Mouse (Mus musculus) layer of hippocampus, postnatal 10 days (tissue): ENCODE measurements around the gene Zfhx3. TPM values are rescaled to one million over a fixed set of nuclear protein-coding genes. Genes with fewer than 3 reads are reported as not detected.

Source experiments
- DNase-seq, 2 experiments: peaks; one replicate each; pipeline ENCODE4 v3.0.0; 2021; ENCODE audit warnings: low spot score in 2 of 2
- total RNA-seq, 2 experiments: library from RNA; stranded (reverse); gene quantifications; 2 replicates each; pipeline ENCODE4 v1.2.3; 2021

Zfhx3 gene
- total RNA-seq, 2 experiments from 2014 or later, result 3.9 to 4.7 TPM

- DNase-seq, result no peak
Observed at GRCm38 (mm10) chr8:108838761-108839160, 896.3 kb downstream of the Zfhx3 start.

GRCm38 (mm10) chr8:108842307-108842706 is 899.9 kb downstream of the Zfhx3 start:
- DNase-seq, result no peak

- no peak for DNase-seq
Observed at GRCm38 (mm10) chr8:108846174-108846573, 903.7 kb downstream of the Zfhx3 start.

- DNase-seq, result no peak
Observed at GRCm38 (mm10) chr8:108846827-108847226, 904.4 kb downstream of the Zfhx3 start.

- no peak for DNase-seq
Observed at GRCm38 (mm10) chr8:108847356-108847755, 904.9 kb downstream of the Zfhx3 start.

- DNase-seq, result no peak
Observed at GRCm38 (mm10) chr8:108848484-108848883, 906.0 kb downstream of the Zfhx3 start.

- no peak for DNase-seq
Observed at GRCm38 (mm10) chr8:108853028-108853427, 910.6 kb downstream of the Zfhx3 start.

- DNase-seq, result no peak
Observed at GRCm38 (mm10) chr8:108854444-108855102, 912.1 kb downstream of the Zfhx3 start.

GRCm38 (mm10) chr8:108859001-108859400 is 916.6 kb downstream of the Zfhx3 start:
- no peak for DNase-seq

GRCm38 (mm10) chr8:108859983-108860382 is 917.5 kb downstream of the Zfhx3 start:
- DNase-seq, result no peak

- DNase-seq, result no peak
Observed at GRCm38 (mm10) chr8:108863440-108863839, 921.0 kb downstream of the Zfhx3 start.

GRCm38 (mm10) chr8:108866430-108866829 is 924.0 kb downstream of the Zfhx3 start:
- no peak for DNase-seq

- DNase-seq, result no peak
Observed at GRCm38 (mm10) chr8:108867482-108868258, 925.2 kb downstream of the Zfhx3 start.

- DNase-seq, result no peak
Observed at GRCm38 (mm10) chr8:108868259-108869090, 926.0 kb downstream of the Zfhx3 start.

GRCm38 (mm10) chr8:108869420-108869819 is 927.0 kb downstream of the Zfhx3 start:
- DNase-seq, result no peak

GRCm38 (mm10) chr8:108869935-108870334 is 927.5 kb downstream of the Zfhx3 start:
- no peak for DNase-seq

GRCm38 (mm10) chr8:108870371-108870770 is 927.9 kb downstream of the Zfhx3 start:
- no peak for DNase-seq

- no peak for DNase-seq
Observed at GRCm38 (mm10) chr8:108875722-108876121, 933.3 kb downstream of the Zfhx3 start.

- DNase-seq, result no peak
Observed at GRCm38 (mm10) chr8:108880101-108880500, 937.7 kb downstream of the Zfhx3 start.

- no peak for DNase-seq
Observed at GRCm38 (mm10) chr8:108881336-108881735, 938.9 kb downstream of the Zfhx3 start.

GRCm38 (mm10) chr8:108882073-108882472 is 939.6 kb downstream of the Zfhx3 start:
- no peak for DNase-seq

GRCm38 (mm10) chr8:108883381-108883780 is 940.9 kb downstream of the Zfhx3 start:
- DNase-seq, result no peak
